Mouse (Mus musculus) Patski (cell line): ENCODE measurements around the gene Adamts16. TPM values are rescaled to one million over a fixed set of nuclear protein-coding genes. Genes with fewer than 3 reads are reported as not detected.

Experiments
- ATAC-seq: fragments of 100-300 bp; one replicate; pipeline ENCODE4 v1.8.0; 2021
- CTCF ChIA-PET: fragments of 350-600 bp; sonication (Branson Sonifier 250); formaldehyde crosslinking; loops from one replicate; lab custom pipeline; 2022; ENCODE audit warnings: inconsistent platforms; lab: Charles Lee
- POLR2A ChIA-PET: fragments of 350-600 bp; sonication (Branson Sonifier 250); formaldehyde crosslinking; loops from one replicate; lab custom pipeline; 2022; ENCODE audit warnings: antibody characterized with exemption, inconsistent platforms; lab: Charles Lee
- DNase-seq: peaks from one replicate; pipeline ENCODE4 v3.0.0-alpha.2; 2011; ENCODE audit warnings: low read depth, low spot score
- H3K27me3 ChIP-seq: fragments of 371-371 bp; one replicate; pipeline ENCODE4 v1.5.1; 2021
- CTCF ChIP-seq: fragments of 100-300 bp; IDR thresholded peaks from one replicate; pipeline ENCODE4 v1.5.1; 2021
- in situ Hi-C: fragments of 300-500 bp; cut with MboI; formaldehyde crosslinking; loops from 3 replicates; pipeline ENCODE4 v1.11.1; 2018; ENCODE audit warnings: low pct_unique_long_range_greater_than_20kb, mixed read lengths
- polyA plus RNA-seq: library from polyadenylated mRNA; unstranded; gene quantifications from one replicate; pipeline ENCODE4 v1.2.3, GENCODE M21; 2021

The Adamts16 gene
- polyA plus RNA-seq, 1 experiment from 2014 or later, result 0.05 TPM

DNA sequence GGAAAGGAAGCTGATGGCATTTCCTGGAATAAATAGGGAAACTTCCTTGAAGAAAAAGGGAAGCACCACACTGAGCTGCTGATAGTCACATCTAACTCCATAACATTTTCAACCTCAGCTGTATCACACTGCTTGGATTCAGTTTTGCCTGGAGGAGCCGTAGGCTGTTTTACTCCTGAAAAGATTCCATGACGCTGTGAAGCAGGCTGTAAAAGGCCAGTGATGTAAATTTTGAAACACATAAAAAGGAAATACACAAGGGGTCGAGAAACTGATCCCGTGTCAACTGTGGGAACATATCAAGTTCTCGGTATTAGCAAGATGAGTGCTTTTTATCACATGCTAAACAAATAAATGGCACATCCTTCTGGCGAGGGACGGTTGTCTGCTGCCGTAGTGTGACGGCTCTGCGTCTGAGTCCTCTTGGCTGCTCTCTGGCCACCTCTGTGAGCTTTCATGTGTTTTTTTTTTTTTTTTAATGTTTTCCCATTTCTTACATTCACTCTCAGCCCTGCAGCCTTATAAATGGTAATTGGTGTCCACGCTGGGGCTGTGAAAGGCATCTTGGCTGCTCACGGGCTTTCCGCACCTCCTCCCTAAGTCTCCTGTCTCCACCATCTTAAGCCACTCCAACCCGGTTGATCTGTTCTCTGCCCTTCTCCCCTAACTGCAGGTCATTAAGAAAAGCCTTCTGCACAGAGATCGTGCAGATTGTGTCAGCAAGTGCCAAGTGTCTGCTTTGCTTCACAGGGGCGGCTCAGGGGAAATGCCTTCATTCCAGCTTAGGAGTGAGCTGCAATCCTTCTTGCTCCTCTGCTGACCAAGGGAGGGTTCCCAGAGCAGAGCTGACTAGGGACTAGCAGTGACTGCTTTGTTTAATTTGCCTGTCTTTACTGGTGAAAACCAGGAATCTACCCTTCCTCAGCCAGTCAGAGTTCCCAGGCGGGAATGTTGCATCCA lies 101.0 kb downstream of the Adamts16 start:
- ATAC-seq (no peak), DNase-seq (no peak)
- TF ChIP-seq CTCF, result no peak
- in situ Hi-C loops, result no loop called here
- no peaks in the 10 kb centered on the region for H3K27me3 ChIP-seq
- CTCF ChIA-PET, result interaction anchor here (1.4 kb wide), 1 partner anchor 27 kb away, joined by 5 read pairs; no protein-coding TSS in a partner anchor
- POLR2A ChIA-PET, result no interaction called here

DNA sequence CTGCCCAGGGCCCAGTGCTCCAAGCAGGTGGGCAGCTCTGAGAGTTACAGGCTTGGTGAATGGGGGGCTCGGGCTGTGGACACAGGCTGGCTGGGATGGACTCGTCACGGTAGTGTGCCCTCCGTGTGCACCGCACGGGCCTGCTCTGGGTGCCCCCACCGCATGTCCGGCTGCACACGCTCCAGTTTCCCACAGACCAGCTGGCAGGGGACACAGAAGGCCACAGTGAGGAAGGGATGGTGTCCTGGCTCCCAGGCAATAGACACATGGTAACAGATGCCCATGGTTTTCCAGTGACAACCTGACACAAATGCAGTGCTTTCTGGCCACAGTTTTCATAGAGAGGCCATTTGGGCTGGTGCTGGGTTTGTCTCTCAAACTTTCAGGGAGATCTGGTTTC lies 102.8 kb downstream of the Adamts16 start:
- TF ChIP-seq CTCF, result no peak
- ChIA-PET POLR2A (no interaction called here), CTCF (interaction anchor here (0.7 to 0.9 kb wide), 2 partner anchors 10 kb away, joined by 3 to 4 read pairs; no protein-coding TSS in a partner anchor)
- H3K27me3 ChIP-seq, result no peaks in the 10 kb centered on the region
- no peak for ATAC-seq
- in situ Hi-C loops, result no loop called here
- no peak for DNase-seq

DNA sequence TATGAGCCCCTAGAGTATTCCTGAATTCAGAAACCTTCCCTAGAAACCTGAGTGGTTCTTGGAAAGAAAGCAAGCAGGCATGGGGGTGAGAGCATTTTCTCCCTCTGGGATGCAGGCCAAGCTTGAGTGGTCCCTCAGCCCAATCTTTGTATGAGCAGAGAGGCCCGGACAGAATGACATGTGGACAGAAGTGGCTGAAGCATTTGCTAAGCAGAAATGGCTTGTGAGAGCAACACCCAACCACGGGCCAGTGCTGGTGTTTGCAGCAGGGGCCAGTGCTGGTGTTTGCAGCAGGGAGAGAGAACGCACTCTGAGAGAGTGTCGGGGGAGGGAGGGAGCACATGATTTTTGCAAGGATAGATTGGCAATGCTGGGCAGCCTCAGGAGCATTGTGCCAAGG lies 105.2 kb downstream of the Adamts16 start:
- in situ Hi-C loops, result no loop called here

GRCm38 (mm10) chr13:70734640-70735039 lies 107.0 kb downstream of the Adamts16 start:
- DNase-seq, result no peak
- in situ Hi-C loops, result loop anchor here (5.0 kb wide), 1 partner anchor 57 kb away; no protein-coding TSS in a partner anchor
- no peaks in the 10 kb centered on the region for H3K27me3 ChIP-seq
- no peak for ATAC-seq
- ChIA-PET POLR2A (no interaction called here), CTCF (interaction anchor here (1.1 to 1.4 kb wide), 2 partner anchors 31 to 101 kb away, joined by 3 read pairs; no protein-coding TSS in a partner anchor)
- TF ChIP-seq CTCF, result no peak

More for the DNA sequence above, 105.2 kb downstream of the Adamts16 start:
- ATAC-seq (no peak), DNase-seq (no peak)
- no peak for TF ChIP-seq CTCF
- POLR2A ChIA-PET, result no interaction called here
- no peaks in the 10 kb centered on the region for H3K27me3 ChIP-seq
- CTCF ChIA-PET, result no interaction called here

DNA sequence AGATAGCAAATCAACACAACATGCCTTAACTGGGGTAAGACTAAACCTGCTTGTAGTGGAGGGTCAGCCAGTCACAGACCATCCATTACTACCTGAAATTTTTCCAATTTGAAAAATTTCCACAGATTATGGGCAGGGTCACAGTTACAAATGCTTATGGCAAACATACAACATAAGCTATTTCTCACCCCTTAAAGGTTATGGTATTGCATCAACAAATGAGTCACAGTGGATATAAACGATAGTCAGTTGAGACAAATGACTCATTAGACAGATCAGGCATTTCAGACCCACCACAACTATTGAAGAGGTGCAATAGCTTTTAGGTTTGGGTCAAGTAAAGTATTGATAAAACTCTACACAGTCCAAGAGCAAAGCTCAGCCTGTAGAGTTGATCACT lies 107.7 kb downstream of the Adamts16 start:
- DNase-seq, result no peak
- ChIA-PET CTCF (interaction anchor here (1.1 to 1.5 kb wide), 4 partner anchors 10 to 101 kb away, joined by 3 to 4 read pairs (median 3); no protein-coding TSS in a partner anchor), POLR2A (no interaction called here)
- in situ Hi-C loops, result loop anchor here (5.0 kb wide), 1 partner anchor 57 kb away; no protein-coding TSS in a partner anchor
- TF ChIP-seq CTCF, result no peak
- ATAC-seq, result no peak
- no peaks in the 10 kb centered on the region for H3K27me3 ChIP-seq

DNA sequence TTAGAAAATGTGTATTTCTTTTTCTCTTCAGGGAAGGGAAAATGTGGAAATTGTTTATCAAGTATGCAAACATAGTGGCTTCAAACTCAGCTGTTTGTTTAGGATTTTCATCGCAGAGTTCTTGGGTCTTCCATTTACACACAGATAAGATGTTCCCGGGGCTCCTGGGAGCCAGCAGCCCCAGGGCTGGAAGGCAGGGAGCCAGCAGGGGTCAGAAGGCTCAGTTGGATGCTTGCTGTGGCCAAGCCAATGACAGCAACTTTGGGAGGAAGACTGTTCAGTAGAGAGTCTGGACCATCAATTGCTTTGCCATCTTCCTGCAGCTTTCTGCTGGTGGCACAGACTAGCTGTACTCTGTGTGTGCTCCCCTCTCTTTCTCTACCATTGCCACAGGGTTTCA lies 108.4 kb downstream of the Adamts16 start:
- no peak for ATAC-seq
- no peak for TF ChIP-seq CTCF
- in situ Hi-C loops, result loop anchor here (5.0 kb wide), 1 partner anchor 56 kb away; no protein-coding TSS in a partner anchor
- no peaks in the 10 kb centered on the region for H3K27me3 ChIP-seq
- ChIA-PET POLR2A (interaction anchor here (1.2 kb wide), 1 partner anchor 11 kb away, joined by 3 read pairs; no protein-coding TSS in a partner anchor), CTCF (interaction anchor here (1.1 to 1.5 kb wide), 3 partner anchors 11 to 89 kb away, joined by 3 to 4 read pairs (median 3); no protein-coding TSS in a partner anchor)
- no peak for DNase-seq

GRCm38 (mm10) chr13:70732781-70733180 lies 108.8 kb downstream of the Adamts16 start:
- DNase-seq (no peak), ATAC-seq (no peak)
- in situ Hi-C loops, result loop anchor here (5.0 kb wide), 1 partner anchor 55 kb away; no protein-coding TSS in a partner anchor
- no peaks in the 10 kb centered on the region for H3K27me3 ChIP-seq
- ChIA-PET POLR2A (interaction anchor here (1.2 kb wide), 1 partner anchor 11 kb away, joined by 3 read pairs; no protein-coding TSS in a partner anchor), CTCF (interaction anchor here (1.1 to 1.5 kb wide), 5 partner anchors 10 to 89 kb away, joined by 3 to 5 read pairs (median 4); no protein-coding TSS in a partner anchor)
- TF ChIP-seq CTCF, result no peak

- no peak for TF ChIP-seq CTCF
- in situ Hi-C loops, result loop anchor here (5.0 kb wide), 1 partner anchor 54 kb away; no protein-coding TSS in a partner anchor
- no peaks in the 10 kb centered on the region for H3K27me3 ChIP-seq
- CTCF ChIA-PET, result interaction anchor here (1.0 to 1.5 kb wide), 3 partner anchors 9 to 36 kb away, joined by 3 to 5 read pairs (median 4); no protein-coding TSS in a partner anchor
- peak; percentile 90 for ATAC-seq
- DNase-seq, result peak; percentile 57
- POLR2A ChIA-PET, result no interaction called here
Measured at GRCm38 (mm10) chr13:70731349-70731748, 110.3 kb downstream of the Adamts16 start.

DNA sequence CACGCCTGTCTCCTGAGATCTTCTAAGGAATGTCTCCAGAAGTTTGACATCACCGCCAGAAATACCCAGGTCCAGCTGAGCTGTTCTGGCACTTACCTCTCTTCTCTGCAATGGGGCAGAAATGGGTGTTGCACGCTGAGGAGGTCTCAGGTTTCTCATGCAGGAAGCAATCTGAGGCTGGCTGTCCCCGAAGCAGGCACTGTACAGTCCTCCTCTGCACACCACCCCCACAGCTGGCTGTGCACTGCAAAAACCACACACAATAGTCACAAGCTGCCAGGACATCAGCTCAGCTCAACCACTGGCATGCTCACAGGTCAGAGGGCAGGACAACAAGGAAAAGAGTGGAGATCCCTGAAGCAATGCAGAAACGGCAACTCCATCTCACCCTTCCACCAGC lies 111.6 kb downstream of the Adamts16 start:
- in situ Hi-C loops, result loop anchor here (5.0 kb wide), 1 partner anchor 53 kb away; no protein-coding TSS in a partner anchor
- ATAC-seq, result peak; percentile 21

DNA sequence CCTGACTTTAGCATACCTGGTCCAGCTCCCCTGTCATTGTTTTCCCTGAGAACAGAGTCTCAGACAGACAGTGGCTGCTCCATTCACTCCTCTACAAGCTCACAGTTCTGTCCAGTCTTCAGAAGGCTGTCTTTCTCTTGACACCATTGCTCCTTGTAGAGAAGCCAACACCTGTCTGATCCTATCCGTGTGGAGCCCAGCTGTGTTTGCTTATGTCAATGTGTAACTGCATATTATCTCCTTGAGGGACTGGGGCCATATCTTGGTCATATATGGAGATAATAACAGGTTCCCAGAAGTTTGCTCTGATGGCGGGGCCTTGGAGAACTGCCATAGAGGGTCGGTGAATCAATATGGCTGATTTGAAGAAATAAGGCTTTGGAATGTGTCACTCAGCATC lies 115.4 kb downstream of the Adamts16 start:
- in situ Hi-C loops, result no loop called here
- POLR2A ChIA-PET, result no interaction called here
- H3K27me3 ChIP-seq, result no peaks in the 10 kb centered on the region
- DNase-seq (no peak), ATAC-seq (no peak)
- no peak for TF ChIP-seq CTCF
- CTCF ChIA-PET, result interaction anchor here (0.9 to 1.1 kb wide), 2 partner anchors 9 to 19 kb away, joined by 3 read pairs; no protein-coding TSS in a partner anchor

More for the DNA sequence above, 111.6 kb downstream of the Adamts16 start:
- TF ChIP-seq CTCF, result no peak
- DNase-seq, result no peak
- POLR2A ChIA-PET, result no interaction called here
- CTCF ChIA-PET, result interaction anchor here (1.6 kb wide), 1 partner anchor 12 kb away, joined by 3 read pairs; no protein-coding TSS in a partner anchor
- H3K27me3 ChIP-seq, result no peaks in the 10 kb centered on the region
